Mouse (Mus musculus): Measurements from ENCODE around the gene Vac14.

GRCm38 (mm10) chr8:110631201-110631600 is 12.8 kb downstream of the Vac14 start:
- TF ChIP-seq CTCF (IDR thresholded peaks at IDR 0.05; ENCODE audit: extremely low read depth, insufficient read depth, insufficient read length, insufficient replicate concordance) (no peak), POLR2A (IDR thresholded peaks at IDR 0.05; ENCODE audit: low read depth, low read length) (no peak)
